8 mouse cellular contexts compared by ENCODE assay signal in genomic region chr6:34029746-34030027, GRCm38 (mm10). TPM values are rescaled to one million over a fixed set of nuclear protein-coding genes. Genes with fewer than 3 reads are reported as not detected.
A peak's percentile ranks its signal among the peaks of the same experiment; 100 is the strongest.
DNase-seq lines count a peak whose midpoint lies in the region; ATAC-seq and TF ChIP-seq lines count a peak whose summit lies in the region.

No protein-coding gene starts in this region.

- no peaks in the 10 kb centered on the region for H3K36me3 ChIP-seq in embryonic facial prominence, embryonic 14.5 days (ENCODE audit: control insufficient read depth, insufficient read depth, low read length)
- no peaks in the 10 kb centered on the region for H3K36me3 ChIP-seq in limb, embryonic 11.5 days (ENCODE audit: control insufficient read depth, insufficient read depth, low read length)
- H3K36me3 ChIP-seq in neural tube, embryonic 14.5 days (ENCODE audit: control insufficient read depth, insufficient read depth, low read length), result no peaks in the 10 kb centered on the region

- TF ChIP-seq CTCF in left cerebral cortex, adult 2 months (IDR thresholded peaks at IDR 0.05), result no peak

- H3K4me1 ChIP-seq in embryonic facial prominence, embryonic 14.5 days (ENCODE audit: control insufficient read depth, insufficient read depth, low read length), result peaks cover 6% of the 10 kb centered on the region; the same call in 1 of the 2 replicates
- peaks cover 4% of the 10 kb centered on the region; the same call in 1 of the 2 replicates for H3K4me1 ChIP-seq in limb, embryonic 11.5 days (ENCODE audit: control insufficient read depth, insufficient read depth, low read length)
- peaks cover 3% of the 10 kb centered on the region; the same call in 1 of the 2 replicates for H3K4me1 ChIP-seq in neural tube, embryonic 14.5 days (ENCODE audit: control insufficient read depth, insufficient read depth, low read length)

- peak overlapping the region; percentile 67 for H3K9ac ChIP-seq in embryonic facial prominence, embryonic 14.5 days (ENCODE audit: low read depth, low read length)
- peak overlapping the region; percentile 58 for H3K9ac ChIP-seq in limb, embryonic 11.5 days (ENCODE audit: low read length)
- H3K9ac ChIP-seq in neural tube, embryonic 14.5 days (replicated peaks; ENCODE audit: low read depth, low read length), result peak overlapping the region; percentile 60

- intact Hi-C loops in left cerebral cortex, adult 2 months (cut with DNase I), result no loop called here
- intact Hi-C loops in left cerebral cortex, postnatal 25 days (cut with DNase I), result no loop called here

- no peaks in the 10 kb centered on the region for H3K27me3 ChIP-seq in embryonic facial prominence, embryonic 14.5 days (replicated peaks; ENCODE audit: control insufficient read depth, insufficient read depth, low read length)
- no peaks in the 10 kb centered on the region for H3K27me3 ChIP-seq in limb, embryonic 11.5 days (ENCODE audit: control insufficient read depth, insufficient read depth, low read length)
- no peaks in the 10 kb centered on the region for H3K27me3 ChIP-seq in neural tube, embryonic 14.5 days (ENCODE audit: control insufficient read depth, insufficient read depth, low read length)

- H3K4me2 ChIP-seq in embryonic facial prominence, embryonic 14.5 days (ENCODE audit: low read depth, low read length), result peak overlapping the region; percentile 82
- H3K4me2 ChIP-seq in limb, embryonic 11.5 days (ENCODE audit: low read depth, severe bottlenecking), result peak overlapping the region; percentile 66
- peak overlapping the region; percentile 75 for H3K4me2 ChIP-seq in neural tube, embryonic 14.5 days (ENCODE audit: low read depth, low read length)

- ATAC-seq in embryonic facial prominence, embryonic 14.5 days (ENCODE audit: low read depth), result peak; percentile 73
- peak; percentile 68 for ATAC-seq in limb, embryonic 11.5 days (ENCODE audit: insufficient number of reproducible peaks, low FRiP score, low TSS enrichment, low read depth)
- peak; percentile 59 for ATAC-seq in neural tube, embryonic 14.5 days (ENCODE audit: low read depth)

- H3K9me3 ChIP-seq in embryonic facial prominence, embryonic 14.5 days (ENCODE audit: control insufficient read depth, low read length), result no peaks in the 10 kb centered on the region
- no peaks in the 10 kb centered on the region for H3K9me3 ChIP-seq in limb, embryonic 11.5 days (ENCODE audit: control insufficient read depth, low read length)
- no peaks in the 10 kb centered on the region for H3K9me3 ChIP-seq in neural tube, embryonic 14.5 days (ENCODE audit: control insufficient read depth, low read length)

- peak overlapping the region; percentile 55 for H3K4me3 ChIP-seq in left cerebral cortex, adult 2 months
- H3K4me3 ChIP-seq in embryonic facial prominence, embryonic 14.5 days (ENCODE audit: low read depth, low read length), result peak overlapping the region; percentile 56
- peak overlapping the region; percentile 60 for H3K4me3 ChIP-seq in limb, embryonic 11.5 days (ENCODE audit: low read depth, low read length)
- H3K4me3 ChIP-seq in neural tube, embryonic 14.5 days (ENCODE audit: low read depth, low read length), result peak overlapping the region; percentile 37

- DNase-seq in left cerebral cortex, adult 2 months (ENCODE audit: extremely low spot score in 1 of 2, low spot score in 2 of 2), result no peak
- DNase-seq in left cerebral cortex, postnatal 25 days (ENCODE audit: low spot score in 2 of 2), result no peak
- no peak for DNase-seq in embryonic facial prominence, embryonic 14.5 days (ENCODE audit: low spot score)
- no peak for DNase-seq in limb, embryonic 11.5 days (ENCODE audit: low spot score)
- DNase-seq in retina, postnatal 1 day, result no peak
- no peak for DNase-seq in layer of hippocampus, postnatal 36 days
- no peak for DNase-seq in left cerebral cortex, adult 9 months (ENCODE audit: low spot score in 2 of 2)

- no peak overlapping the region; the same call in 1 of the 2 replicates for H3K27ac ChIP-seq in left cerebral cortex, adult 2 months
- no peak overlapping the region for H3K27ac ChIP-seq in embryonic facial prominence, embryonic 14.5 days (replicated peaks; ENCODE audit: low read depth, low read length)
- H3K27ac ChIP-seq in limb, embryonic 11.5 days (replicated peaks; ENCODE audit: low read depth, low read length), result no peak overlapping the region
- no peak overlapping the region for H3K27ac ChIP-seq in neural tube, embryonic 14.5 days (ENCODE audit: low read depth, low read length)

- WGBS in embryonic facial prominence, embryonic 14.5 days, result 5% methylated on average over 3 of the region's 4 CpGs
- WGBS in limb, embryonic 11.5 days, result 0% methylated on average over 4 of the region's 4 CpGs
- WGBS in neural tube, embryonic 14.5 days, result 0% methylated on average over 4 of the region's 4 CpGs

RNA-seq across cellular contexts. Expression of gene Lrguk, which starts 0.4 kb away (rescaled TPM):
- 1 to 10 TPM; 2.9 to 3.3 TPM for total RNA-seq in left cerebral cortex, adult 2 months (2021)
- total RNA-seq in left cerebral cortex, postnatal 25 days (2021), result 1 to 10 TPM; 3.0 to 3.6 TPM
- 1.1 and 1.6 TPM in 2 replicates for polyA plus RNA-seq in embryonic facial prominence, embryonic 14.5 days (2014; fragmentation: Nextera tagmentation; extraction: Ambion mirVana)
- 0.59 and 0.67 TPM in 2 replicates for polyA plus RNA-seq in limb, embryonic 11.5 days (2014; fragmentation: Nextera tagmentation; extraction: Ambion mirVana)
- 1.3 and 2.9 TPM in 2 replicates for polyA plus RNA-seq in neural tube, embryonic 14.5 days (2014; fragmentation: Nextera tagmentation; extraction: Ambion mirVana)
- total RNA-seq in layer of hippocampus, postnatal 36 days (2021), result 1 to 10 TPM; 1.9 to 2.3 TPM
